Mouse (Mus musculus) thymus, postnatal 14 days (tissue): ENCODE results near the gene Pias3.
"Not testable (repeated sequence)": the region's sequence is repeated elsewhere in the genome, so short reads cannot be mapped to it uniquely, and the experiment has no call there.

Experiments used
- DNase-seq: peaks from one replicate; pipeline ENCODE4 v3.0.0; 2021

The Pias3 gene

DNA sequence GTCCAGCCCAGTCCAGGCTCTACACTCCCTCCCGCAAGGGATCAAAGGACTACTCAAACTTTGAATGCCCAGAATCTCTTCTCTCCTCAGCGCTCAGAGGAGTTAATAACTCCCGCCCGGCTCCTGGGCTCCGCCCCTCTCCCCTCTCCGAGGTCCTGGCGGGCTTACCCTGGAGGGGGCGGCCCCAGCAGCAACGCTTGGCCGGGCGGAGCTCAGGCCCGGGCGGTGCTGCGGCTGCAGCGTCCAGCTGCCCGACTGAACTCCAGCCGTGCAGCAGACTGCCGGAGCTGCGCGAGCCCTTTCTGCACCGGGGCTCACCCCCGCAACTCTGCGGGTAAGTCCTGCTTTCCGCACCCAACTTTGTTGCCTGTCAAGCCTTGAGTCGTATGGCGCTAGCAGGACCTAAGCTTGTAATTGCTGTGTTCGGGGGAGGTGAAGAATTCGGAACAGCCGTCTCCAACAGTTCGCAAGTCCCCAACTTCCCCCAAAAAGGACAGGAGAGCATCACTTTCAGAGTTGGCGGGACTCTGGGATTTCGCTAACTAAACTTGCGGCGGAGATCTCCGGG lies at the start of gene Pias3:
Pias3 (plus strand) TSS at position 187 of the 568 bp plus-strand sequence.
- peak; percentile 56 for DNase-seq

DNA sequence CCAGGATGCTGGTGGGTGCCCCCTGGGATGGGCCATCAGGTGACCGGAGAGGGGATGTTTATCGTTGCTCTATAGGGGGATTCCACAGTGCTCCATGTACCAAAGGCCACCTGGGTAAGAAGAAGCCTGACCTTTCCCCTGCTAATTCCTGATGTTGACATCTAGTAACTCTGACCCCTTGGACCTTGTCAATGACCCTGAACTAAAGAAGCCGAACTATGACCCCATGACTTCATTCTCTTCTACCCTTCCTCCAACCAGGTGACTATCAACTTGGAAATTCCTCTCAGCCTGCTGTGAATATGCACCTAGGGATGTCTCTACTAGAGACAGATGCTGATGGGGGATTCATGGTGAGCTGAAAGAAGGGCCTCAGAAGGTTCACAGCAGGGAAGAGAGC lies 48.8 kb upstream of the Pias3 start:
- no peak for DNase-seq

DNA sequence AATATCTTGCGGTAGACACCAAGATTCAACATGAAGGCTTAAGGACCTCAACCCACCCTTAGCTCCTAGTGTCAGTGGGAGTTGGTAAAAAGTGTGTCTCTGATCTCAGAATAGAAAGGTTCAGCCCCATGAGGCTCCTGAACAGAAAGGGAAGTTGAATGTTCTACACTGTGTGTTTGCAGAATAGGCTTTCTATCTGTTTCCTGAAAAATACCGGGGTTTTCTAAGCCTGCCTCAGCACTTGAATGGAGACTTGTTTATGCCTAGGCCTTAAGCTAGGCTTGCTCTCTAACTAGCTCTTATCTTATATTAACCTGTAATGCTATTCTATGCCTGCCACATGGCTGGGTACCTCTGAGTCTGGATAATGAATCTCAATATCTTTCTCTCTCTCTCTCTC lies 35.3 kb upstream of the Pias3 start:
- DNase-seq = no peak

DNA sequence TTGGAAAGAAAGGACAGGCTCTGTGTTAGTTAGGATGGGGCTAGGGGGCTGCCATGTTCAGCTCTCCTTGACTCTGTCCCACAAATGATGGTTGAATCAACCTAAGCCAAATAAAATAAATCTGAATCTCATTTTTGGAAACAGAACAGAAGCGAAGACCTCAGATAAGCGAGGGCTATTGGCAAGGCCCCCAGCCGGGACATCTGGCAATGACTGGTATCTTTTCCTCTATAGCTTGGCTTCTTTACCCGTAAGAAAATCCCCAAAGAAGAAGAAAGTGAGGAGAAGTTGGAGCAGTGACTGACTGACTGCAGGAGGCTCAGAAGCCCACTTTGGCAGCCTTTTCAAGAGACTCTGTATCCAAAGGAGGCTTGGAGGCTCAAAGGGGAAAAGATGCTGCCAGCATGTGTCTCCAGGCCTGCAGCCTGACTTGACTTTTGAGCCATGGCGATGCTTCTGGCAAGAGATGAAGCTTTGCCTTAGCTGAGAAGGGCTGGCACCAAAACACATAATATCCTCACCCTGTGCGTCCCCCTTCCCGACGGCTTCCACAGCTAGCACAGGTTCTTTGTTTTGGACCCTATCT lies 33.4 kb upstream of the Pias3 start:
- DNase-seq = no peak

DNA sequence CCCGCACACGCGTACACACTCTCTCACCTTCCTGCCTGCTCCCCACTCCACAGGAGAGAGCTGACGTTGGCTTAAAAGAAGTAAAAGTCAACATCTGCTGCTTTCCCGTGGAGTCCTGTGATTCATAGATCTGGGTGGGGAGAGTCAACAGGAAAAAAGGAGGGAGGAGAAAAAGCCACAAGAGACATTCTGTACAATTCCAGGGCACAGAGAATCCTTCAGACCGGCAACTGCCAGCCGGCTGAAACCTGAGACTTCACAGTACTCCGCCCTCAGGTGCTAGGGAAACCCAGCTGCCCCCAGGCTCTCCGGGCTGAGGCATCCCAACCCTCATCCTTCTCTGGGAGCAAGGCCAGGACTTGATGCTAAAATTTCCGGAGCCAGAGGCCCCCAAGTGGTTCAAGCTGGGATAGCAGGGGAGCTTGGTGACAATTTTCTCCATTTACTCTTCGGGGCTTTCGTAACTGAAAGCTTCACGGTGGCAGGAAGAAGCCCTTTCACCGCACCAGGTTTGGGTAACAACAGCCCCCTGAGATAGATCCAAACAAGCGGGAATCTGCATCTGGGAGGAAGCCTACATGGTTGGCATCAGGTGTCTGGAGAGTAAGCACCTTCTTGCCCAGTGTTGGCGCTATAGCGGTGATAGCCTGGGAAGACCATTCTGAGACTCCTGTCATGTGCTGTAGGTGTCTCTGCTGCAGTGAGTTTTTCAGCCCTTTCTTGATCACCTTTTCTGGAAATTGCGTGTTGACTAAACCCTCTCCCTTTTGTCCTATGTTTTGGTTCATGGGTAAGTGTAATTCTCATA lies 32.5 kb upstream of the Pias3 start:
- peak; percentile 72 for DNase-seq

DNA sequence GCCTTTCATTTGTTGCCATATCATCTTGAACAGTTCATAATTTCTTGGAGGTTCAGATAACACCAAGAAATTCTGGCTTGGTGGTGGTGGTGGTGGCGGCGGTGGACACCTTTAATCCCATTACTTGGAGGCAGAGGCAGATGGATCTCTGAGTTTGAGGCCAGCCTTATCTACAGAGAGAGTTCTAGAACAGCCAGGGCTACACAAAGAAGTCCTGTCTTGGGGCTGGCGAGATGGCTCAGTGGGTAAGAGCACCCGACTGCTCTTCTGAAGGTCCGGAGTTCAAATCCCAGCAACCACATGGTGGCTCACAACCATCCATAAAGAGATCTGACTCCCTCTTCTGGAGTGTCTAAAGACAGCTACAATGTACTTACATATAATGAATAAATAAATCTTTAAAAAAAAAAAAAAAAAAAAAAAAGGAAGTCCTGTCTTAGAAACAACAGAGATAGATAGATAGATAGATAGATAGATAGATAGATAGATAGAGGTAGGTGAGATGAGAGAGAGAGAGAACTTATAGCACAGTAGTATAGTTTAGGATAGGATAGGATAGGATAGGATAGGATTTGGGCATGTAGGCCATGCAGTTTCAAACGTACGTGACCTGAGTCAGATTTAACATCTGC lies 30.3 kb upstream of the Pias3 start:
- not testable (repeated sequence) for DNase-seq

DNA sequence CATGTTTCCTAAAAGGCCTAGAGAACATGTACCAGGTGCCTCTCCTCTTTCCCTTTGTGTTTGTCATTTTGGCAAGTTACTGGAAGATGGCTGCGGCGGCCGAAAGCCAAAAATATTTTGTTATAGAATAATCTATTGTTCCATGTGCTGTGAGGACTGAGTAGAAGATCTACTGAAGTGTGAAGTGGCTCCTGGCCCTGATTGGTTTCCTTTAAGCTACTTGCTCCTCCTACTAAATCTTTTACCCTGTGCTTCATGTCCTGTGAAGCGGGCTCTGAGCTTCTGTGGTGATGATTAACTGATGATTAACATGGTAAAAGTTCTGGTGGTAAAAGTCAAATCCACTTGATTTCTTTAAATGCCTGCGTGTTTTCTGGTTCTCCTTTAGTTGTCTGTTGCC lies 29.3 kb upstream of the Pias3 start:
- no peak for DNase-seq

DNA sequence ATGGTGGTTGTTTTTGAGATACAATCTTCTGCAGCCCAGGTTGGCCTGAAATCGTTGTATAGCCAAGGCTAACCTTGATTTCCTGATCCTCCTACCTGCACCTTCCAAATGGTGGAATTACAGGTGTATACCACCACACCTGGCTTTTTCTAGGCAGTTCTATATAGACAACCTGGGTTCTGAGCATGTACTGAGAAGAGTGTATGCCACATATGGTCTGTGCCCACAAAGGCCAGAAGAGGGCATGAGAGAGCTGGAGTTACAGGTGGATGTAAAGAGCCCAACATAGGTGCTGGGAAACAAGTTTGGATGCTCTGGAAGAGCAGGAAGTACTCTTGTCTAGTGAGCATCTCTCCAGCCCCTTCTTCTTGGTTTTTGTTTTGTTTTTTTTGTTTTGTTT lies 28.9 kb upstream of the Pias3 start:
- DNase-seq = peak; percentile 43

DNA sequence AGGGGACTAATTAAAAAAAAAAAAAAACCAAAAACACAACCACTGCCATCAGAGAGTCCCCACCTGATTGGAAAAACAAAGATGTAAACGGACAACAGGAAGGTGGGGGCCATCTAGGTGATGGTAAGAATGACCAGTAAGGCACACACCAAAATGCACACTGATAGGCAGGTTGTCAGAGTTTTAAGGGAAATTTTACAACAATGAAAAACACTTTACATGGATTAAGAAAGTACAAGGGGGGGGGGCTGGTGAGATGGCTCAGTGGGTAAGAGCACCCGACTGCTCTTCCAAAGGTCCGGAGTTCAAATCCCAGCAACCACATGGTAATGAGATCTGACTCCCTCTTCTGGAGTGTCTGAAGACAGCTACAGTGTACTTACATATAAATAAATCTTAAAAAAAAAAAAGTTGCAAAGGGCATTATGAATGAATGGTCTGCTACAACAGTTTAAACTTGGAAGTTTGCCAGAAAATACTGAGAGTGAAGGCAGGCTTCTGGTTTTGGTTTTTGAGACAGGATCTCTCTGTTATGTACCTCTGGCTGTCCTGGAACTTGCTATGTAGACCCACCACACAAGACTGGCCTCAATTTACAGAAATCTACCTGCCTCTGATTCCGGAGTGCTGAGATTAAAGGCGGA lies 27.6 kb upstream of the Pias3 start:
- no peak for DNase-seq

DNA sequence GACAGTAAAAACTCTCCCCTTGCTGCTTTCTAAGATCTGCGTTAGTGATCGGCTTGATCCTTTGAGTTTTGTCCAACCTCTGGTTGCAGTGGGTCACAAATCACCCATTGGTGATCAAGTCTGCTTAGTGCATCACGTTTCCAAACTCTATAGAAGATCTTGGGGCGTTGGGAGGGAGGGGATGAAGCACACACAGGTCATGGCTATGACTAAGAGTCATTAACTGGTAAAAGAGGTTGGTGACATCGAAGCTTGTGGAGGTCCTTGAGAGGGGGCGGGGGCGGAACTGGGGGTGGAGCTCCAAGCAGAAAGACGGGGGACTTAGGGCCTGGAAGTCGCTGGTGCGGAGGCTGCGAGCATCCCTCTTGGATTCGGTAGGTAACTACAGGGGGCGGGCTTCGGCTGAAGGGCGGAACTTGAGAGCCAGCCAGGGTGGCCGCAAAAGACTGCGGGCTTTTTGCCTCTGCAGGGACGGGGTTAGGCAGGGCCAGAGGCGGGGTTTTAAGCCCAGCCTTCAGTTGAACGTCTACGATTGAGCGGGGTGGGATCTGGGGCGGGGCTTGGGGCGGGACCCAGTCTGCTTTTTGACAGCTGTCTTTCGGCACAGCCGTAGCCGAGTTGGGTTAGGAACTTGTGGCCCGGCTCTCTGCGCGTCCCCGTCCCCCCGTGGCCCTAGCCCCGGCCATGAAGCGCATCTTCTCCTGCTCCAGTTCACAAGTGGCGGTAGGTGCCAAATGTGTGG lies 26.3 kb upstream of the Pias3 start, which contains the start of gene Ankrd35:
Ankrd35 (plus strand) TSS at position 405 of the 742 bp plus-strand sequence.
- peak; percentile 83 for DNase-seq

DNA sequence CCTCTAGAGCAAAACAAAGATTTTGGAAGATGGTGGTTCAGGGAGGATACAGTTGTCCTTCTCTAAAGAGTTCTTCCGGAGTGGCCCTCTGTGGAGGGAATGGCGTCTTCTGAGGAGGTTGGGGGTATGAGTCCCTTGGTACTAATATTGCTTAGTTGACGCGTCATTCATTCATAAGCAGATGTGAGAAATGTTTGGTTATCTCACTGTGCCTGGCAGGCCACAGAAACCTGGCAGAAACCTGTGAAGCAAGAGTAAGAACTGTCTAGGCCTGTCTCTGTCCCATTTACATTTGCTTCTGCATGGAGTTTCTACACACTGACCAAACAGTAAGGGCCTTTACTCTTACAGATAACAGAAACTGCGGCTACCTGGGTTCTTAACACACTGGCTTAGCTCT lies 24.7 kb upstream of the Pias3 start:
- DNase-seq = no peak

DNA sequence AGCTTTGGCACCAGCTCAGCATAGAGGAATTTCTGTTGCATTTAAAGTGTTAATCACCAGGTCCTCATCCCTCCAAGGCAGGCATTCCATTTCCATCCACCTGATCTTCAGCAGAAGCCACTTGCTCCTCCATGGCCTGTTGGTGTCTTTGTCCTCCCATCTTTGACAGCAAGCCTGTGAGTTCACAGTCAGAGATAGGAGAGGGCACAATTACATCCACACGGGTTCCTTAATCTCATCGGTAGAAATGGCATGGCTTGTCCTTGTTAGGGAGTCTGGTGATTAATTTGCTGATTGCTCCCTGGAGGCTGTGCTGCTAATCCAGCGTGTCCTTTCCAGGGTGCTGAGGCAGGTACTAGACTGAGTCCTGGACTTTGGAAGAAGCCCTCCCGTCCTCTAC lies 22.7 kb upstream of the Pias3 start:
- DNase-seq = no peak

DNA sequence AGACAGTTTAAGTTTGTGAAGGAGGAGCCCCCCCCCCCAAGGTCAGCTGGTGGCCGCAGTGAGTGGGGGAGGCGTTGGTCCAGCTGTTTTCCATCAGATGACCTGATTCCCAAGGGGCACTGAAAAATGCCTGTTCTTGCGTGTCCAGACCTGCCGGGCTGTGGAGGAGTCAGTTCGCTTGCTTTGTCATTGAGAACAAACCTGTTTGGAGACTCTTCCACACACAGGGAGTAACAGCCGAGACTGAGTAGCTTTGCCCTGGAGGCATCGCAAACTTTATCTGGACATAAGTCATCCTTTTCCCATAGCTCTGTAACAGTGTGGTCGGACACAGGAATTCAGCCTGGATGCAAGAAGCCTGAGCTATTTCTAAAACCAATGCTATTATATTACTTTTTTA lies 21.7 kb upstream of the Pias3 start:
- DNase-seq = no peak

DNA sequence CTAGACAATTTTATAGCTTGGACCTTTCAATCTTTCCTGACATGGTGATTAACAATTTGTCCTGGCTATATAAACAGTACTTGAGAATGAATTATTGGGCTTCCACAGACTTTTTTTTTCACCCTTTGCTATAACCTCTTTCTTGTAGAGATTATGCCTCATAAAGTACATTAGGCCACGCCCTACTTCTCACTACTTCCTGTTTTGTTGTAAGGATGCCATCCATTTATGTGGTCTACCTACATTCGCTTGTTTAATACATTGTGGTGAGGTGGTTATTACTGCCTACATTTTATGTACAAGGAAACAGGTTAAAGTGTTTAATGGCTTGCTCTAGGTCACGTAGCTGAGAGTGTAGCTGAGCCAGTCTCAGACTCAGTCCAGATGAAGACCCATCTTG lies 21.0 kb upstream of the Pias3 start:
- no peak for DNase-seq

DNA sequence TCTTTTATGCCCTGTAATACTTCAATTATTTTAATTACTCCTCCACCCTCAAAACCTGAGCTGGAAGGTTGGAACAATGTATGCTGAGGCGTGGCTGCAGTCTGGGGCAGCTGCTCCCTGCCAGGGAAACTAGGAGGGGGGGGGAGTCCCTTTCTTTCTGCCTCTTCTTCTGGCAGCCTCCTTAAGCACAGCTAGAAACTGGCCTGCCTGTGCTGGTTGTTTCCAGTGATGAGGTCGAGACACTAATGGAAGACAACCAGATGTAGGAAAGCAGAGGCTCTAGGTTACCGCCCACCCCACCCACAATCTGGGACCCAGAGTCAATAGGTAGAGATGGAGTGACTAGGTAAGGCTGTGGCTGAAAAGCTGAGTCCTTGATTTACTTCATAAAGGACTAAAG lies 20.5 kb upstream of the Pias3 start:
- DNase-seq = no peak

DNA sequence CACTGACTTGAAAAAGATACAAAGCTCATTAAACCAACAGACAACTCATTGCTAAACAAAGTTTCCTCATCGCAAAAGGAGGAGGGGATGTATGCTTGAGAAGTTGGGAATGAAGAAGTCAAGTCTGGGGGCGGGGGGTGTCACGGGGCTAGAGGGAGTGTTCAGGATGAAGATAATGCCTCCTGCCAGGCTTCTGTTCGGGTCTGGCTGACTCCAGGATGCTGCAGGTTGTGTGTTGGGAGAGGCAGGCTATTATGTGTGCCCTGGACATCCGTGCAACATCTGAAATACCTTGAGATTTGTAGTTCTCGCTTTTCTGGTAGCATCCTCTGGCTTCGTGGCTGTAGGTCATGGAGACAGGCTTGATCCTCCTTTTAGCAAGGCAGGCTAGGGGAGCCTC lies 17.7 kb upstream of the Pias3 start:
- no peak for DNase-seq

DNA sequence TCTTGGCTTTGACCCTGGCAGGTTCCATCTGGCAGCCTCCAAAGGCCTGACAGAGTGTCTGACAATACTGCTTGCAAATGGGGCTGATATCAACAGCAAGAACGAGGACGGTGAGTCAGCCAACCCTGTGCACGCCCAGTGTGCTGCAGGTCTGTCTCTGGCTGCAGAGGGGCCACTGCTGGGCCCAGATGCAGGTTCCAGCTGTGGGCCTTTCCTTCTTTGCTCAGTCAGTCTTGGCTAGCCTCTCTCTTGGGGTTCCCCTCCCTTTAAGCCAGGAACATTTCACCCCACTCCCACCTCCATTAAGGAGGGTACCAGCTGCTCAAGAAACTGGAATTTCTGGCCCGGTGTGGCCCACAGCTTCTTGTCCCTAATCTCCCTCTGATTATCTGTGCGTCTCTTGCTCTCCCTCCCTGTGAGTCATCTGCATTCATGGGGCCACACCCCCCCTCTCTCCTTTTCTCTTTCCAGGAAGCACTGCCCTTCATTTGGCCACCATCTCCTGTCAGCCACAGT lies 17.0 kb upstream of the Pias3 start:
- no peak for DNase-seq

DNA sequence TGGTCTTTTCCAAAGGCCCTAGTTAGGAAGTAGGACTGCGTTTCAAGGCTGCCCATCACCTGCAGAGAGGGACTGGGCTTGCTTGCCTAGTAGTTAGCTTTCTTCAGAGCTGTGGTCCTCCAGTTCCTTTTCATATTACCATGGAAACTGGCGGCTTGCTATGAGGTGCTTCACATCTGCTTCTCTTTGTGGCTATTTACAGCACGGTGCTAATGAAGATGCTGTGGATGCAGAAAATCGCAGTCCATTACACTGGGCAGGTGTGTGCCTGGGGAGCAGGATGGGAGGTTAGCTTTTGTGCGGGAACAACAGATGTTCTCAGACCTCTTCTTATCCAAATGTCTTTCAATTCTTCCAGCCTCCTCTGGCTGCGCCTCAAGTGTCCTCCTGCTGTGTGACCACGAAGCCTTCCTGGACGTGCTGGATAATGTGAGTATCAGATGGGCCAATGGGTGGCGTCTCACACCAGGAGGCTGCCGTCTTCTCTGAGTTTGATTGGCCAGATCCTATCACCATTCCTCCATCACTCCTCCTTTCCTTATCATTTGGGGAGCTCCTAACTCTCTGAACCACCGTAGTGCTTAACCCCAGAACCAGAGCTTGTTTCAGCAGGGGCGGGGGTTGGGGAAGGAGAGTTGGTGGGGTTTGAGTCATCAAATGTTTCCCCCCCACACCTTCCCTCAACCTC lies 15.8 kb upstream of the Pias3 start:
- DNase-seq = no peak

DNA sequence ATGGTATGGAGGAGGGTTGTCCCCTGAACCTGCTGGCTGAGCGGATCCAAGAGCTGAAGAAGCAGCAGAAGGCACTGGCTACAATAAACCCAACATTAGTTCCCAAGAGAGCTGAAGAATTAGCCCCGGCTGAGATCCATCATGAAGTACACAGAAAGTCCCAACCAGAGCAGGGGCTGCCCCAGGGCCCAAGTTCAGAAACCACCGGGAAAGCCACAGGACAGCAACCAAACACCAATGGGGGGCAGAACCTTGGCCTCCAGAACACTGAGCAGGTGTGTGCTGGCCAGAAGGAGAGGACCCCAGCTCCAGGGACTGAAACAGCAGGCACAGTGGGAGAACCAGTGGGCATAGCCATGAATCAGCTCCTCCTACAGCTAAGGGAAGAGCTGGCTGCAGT lies 12.7 kb upstream of the Pias3 start:
- no peak for DNase-seq

DNA sequence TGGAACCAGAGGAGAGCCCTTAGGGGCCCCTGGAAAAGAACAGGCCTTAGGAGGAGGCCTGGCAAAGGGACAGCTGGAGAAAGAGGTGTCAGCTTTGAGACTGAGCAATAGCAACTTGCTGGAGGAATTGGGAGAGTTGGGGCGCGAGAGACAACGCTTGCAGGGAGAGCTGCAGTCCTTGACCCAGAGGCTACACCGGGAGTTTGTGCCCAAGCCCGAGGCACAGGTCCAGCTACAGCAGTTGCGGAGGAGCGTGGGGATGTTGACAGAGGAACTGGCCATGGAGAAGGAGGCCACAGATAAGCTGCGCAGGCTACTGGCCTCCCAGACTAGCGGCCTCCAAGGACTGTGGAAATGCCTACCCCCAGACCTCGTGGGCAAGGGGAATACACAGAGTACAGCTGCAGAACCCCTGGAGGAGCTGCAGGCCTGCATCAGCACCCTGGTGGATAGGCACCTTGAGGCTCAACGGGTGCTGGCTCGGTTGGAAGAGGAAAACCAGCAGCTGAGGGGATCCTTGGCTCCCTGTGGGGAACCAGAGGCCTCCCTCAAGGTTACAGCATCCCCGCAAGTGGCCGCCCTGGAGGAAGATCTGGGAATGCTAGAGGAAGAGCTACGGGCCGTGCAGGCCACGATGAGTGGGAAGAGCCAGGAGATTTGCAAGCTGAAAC lies 11.9 kb upstream of the Pias3 start:
- DNase-seq = no peak

DNA sequence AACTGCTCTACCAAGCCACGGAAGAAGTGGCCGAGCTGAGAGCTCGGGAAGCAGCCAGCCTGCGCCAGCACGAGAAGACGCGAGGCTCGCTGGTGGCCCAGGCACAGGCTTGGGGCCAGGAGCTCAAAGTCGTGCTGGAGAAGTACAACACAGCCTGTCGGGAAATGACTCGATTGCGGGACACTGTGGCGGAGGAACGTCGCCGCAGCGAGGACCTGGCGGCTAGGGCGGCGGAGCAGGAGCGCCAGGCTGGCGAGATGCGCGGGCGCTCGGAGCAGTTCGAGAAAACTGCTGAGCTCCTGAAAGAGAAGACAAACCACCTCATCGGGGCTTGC lies 11.4 kb upstream of the Pias3 start:
- no peak for DNase-seq
